Mouse (Mus musculus) kidney, adult 2 months (tissue): Measurements from ENCODE around the gene Tubb2a.

Experiments
- CTCF ChIP-seq: fragments of 200-500 bp; conservative IDR thresholded peaks from 2 replicates; pipeline ENCODE4 v1.5.1; 2011; ENCODE audit warnings: low read depth, mild to moderate bottlenecking, control low read depth, low read length, moderate library complexity, mixed read lengths; ENCODE audit not compliant: insufficient read depth, insufficient read length
- POLR2A ChIP-seq: fragments of 200-500 bp; IDR thresholded peaks from one replicate; pipeline ENCODE4 v1.6.1; 2011; ENCODE audit warnings: low read depth, low read length, control low read depth

DNA sequence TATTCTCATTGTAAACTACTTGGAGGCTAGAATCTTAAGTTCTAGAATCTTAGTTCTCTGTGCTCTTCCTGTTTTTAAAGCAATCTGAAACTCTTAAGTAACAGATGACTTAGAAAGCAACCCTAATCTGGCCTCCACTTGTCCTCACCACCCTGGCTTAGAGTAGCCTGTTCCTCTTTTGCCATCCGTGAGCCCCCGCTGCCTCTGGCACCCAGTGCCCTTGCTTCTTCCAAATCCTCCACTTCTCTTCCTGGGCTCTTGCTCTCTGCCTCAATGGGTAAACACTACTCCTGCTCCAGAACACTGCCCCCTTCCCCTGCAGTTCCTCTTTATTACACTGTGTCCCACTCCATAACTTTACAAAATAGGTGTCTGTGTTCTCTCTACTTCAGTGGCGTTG is 26.1 kb downstream of the Tubb2a start:
- TF ChIP-seq CTCF (no peak), POLR2A (no peak)
